Mouse (Mus musculus) embryonic facial prominence, embryonic 13.5 days (tissue): ENCODE measurements around the gene Flot1. TPM values are rescaled to one million over a fixed set of nuclear protein-coding genes. Genes with fewer than 3 reads are reported as not detected.

ENCODE experiments used
- ATAC-seq: fragments of 200-750 bp; cut with Nextera tagmentation; 2 replicates; pipeline ENCODE4 v1.8.0; 2017; ENCODE audit warnings: low read depth; ENCODE audit not compliant: insufficient number of reproducible peaks, insufficient read depth, low FRiP score, low TSS enrichment
- H3K27ac ChIP-seq: fragments of 300-500 bp; sonication (generic); 2 replicates; pipeline ENCODE4 v1.5.1; 2015; ENCODE audit warnings: moderate library complexity, mild to moderate bottlenecking, inconsistent platforms
- H3K27me3 ChIP-seq: fragments of 300-500 bp; sonication (generic); 2 replicates; pipeline ENCODE4 v1.6.1; 2015; ENCODE audit warnings: mild to moderate bottlenecking, inconsistent platforms
- H3K36me3 ChIP-seq: fragments of 300-500 bp; sonication (generic); 2 replicates; pipeline ENCODE4 v1.6.1; 2015; ENCODE audit warnings: mild to moderate bottlenecking, inconsistent platforms
- H3K4me1 ChIP-seq: fragments of 300-500 bp; sonication (generic); 2 replicates; pipeline ENCODE4 v1.6.1; 2015; ENCODE audit warnings: inconsistent platforms
- H3K4me2 ChIP-seq: fragments of 300-500 bp; sonication (generic); 2 replicates; pipeline ENCODE4 v1.6.1; 2015; ENCODE audit warnings: moderate library complexity, mild to moderate bottlenecking, inconsistent platforms
- H3K4me3 ChIP-seq: fragments of 300-500 bp; sonication (generic); 2 replicates; pipeline ENCODE4 v1.5.1; 2015; ENCODE audit warnings: mild to moderate bottlenecking, inconsistent platforms
- H3K9ac ChIP-seq: fragments of 300-500 bp; sonication (generic); 2 replicates; pipeline ENCODE4 v1.6.1; 2015; ENCODE audit warnings: mild to moderate bottlenecking, inconsistent platforms
- H3K9me3 ChIP-seq: fragments of 300-500 bp; sonication (generic); 2 replicates; pipeline ENCODE4 v1.6.1; 2016; ENCODE audit warnings: inconsistent platforms
- WGBS: fragments of 180-500 bp; shearing (Covaris S2); methylation state at CpG from one replicate; pipeline ENCODE4 v1.1.7; 2015; ENCODE audit warnings: mixed read lengths; 5-methylcytosine and 5-hydroxymethylcytosine counted together
- polyA plus RNA-seq: library from polyadenylated mRNA; unstranded; fragments of >200 nt; fragmentation: Nextera tagmentation; extraction: Ambion mirVana; gene quantifications from 2 replicates; pipeline ENCODE4 v1.2.1, GENCODE M21; 2015

Gene Flot1
- polyA plus RNA-seq, 1 experiment from 2014 or later, result 61.0 TPM

GRCm38 (mm10) chr17:35812736-35813135, 10.3 kb upstream of the Flot1 start:
- H3K27ac ChIP-seq, result peak overlapping the region; percentile 91
- no peaks in the 10 kb centered on the region for H3K27me3 ChIP-seq
- H3K4me2 ChIP-seq, result peak overlapping the region; percentile 29
- H3K4me1 ChIP-seq, result peaks cover 55% of the 10 kb centered on the region
- ATAC-seq, result peak; percentile 30
- no peaks in the 10 kb centered on the region for H3K36me3 ChIP-seq
- H3K9ac ChIP-seq, result peak overlapping the region; percentile 27
- no peak overlapping the region for H3K4me3 ChIP-seq
- H3K9me3 ChIP-seq, result no peaks in the 10 kb centered on the region
- WGBS, result 53% methylated on average over 6 of the region's 6 CpGs

- Histone ChIP-seq H3K4me3 (no peak overlapping the region), H3K4me1 (peaks cover 57% of the 10 kb centered on the region), H3K27ac (peak overlapping the region; percentile 91), H3K27me3 (no peaks in the 10 kb centered on the region), H3K36me3 (no peaks in the 10 kb centered on the region), H3K9ac (peak overlapping the region; percentile 27; the same call in 1 of the 2 replicates), H3K9me3 (no peaks in the 10 kb centered on the region), H3K4me2 (peak overlapping the region; percentile 29)
- peak; percentile 76 for ATAC-seq
- 26% methylated on average over 7 of the region's 7 CpGs for WGBS
Measured at GRCm38 (mm10) chr17:35813245-35813647, 9.8 kb upstream of the Flot1 start.

GRCm38 (mm10) chr17:35813653-35814052, 9.4 kb upstream of the Flot1 start:
- Histone ChIP-seq H3K27ac (peak overlapping the region; percentile 91), H3K9ac (no peak overlapping the region; the same call in 1 of the 2 replicates)

GRCm38 (mm10) chr17:35814678-35815077, 8.4 kb upstream of the Flot1 start:
- ATAC-seq, result no peak
- H3K9me3 ChIP-seq, result no peaks in the 10 kb centered on the region
- no peaks in the 10 kb centered on the region for H3K36me3 ChIP-seq
- no peak overlapping the region for H3K4me3 ChIP-seq
- H3K4me2 ChIP-seq, result no peak overlapping the region
- H3K4me1 ChIP-seq, result peaks cover 57% of the 10 kb centered on the region
- 45% methylated on average over 6 of the region's 6 CpGs for WGBS
- H3K9ac ChIP-seq, result no peak overlapping the region
- H3K27ac ChIP-seq, result peak overlapping the region; percentile 83
- no peaks in the 10 kb centered on the region for H3K27me3 ChIP-seq

More at GRCm38 (mm10) chr17:35813653-35814052, 9.4 kb upstream of the Flot1 start:
- H3K27me3 ChIP-seq, result no peaks in the 10 kb centered on the region
- peak overlapping the region; percentile 29 for H3K4me2 ChIP-seq
- H3K9me3 ChIP-seq, result no peaks in the 10 kb centered on the region
- WGBS, result 63% methylated on average over 7 of the region's 7 CpGs
- no peak for ATAC-seq
- H3K36me3 ChIP-seq, result no peaks in the 10 kb centered on the region
- peaks cover 57% of the 10 kb centered on the region for H3K4me1 ChIP-seq
- H3K4me3 ChIP-seq, result no peak overlapping the region

DNA sequence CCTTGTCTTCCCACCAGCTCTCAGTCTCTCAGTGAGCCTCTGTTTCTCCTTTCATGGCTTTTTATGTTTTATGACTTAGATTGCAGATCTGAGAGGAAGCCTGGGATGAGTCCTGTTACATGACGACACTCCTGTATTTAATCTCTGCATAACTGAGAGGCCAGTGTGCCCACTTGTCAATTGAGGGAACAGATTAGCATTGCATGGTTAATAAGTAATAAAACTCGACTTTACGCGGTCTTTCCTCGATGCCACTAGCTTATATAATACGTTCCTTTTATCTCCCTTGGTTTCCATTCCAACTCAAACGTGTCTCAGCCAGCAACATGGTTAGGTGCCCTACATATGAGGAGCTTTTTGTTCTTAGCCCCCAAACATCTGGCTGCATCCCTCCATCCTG, 7.2 kb upstream of the Flot1 start:
- Histone ChIP-seq H3K4me2 (no peak overlapping the region), H3K4me1 (peaks cover 62% of the 10 kb centered on the region), H3K27me3 (no peaks in the 10 kb centered on the region), H3K27ac (peak overlapping the region; percentile 48; the same call in 1 of the 2 replicates), H3K4me3 (no peak overlapping the region), H3K36me3 (no peaks in the 10 kb centered on the region), H3K9me3 (no peaks in the 10 kb centered on the region), H3K9ac (no peak overlapping the region)
- no peak for ATAC-seq
- WGBS, result 52% methylated on average over 7 of the region's 7 CpGs

GRCm38 (mm10) chr17:35816686-35817085, 6.3 kb upstream of the Flot1 start:
- peak overlapping the region; percentile 84; the same call in 1 of the 2 replicates for H3K27ac ChIP-seq
- ATAC-seq, result no peak
- peak overlapping the region; percentile 30; the same call in 1 of the 2 replicates for H3K4me2 ChIP-seq
- WGBS, result 19% methylated on average over 13 of the region's 14 CpGs
- H3K9me3 ChIP-seq, result no peaks in the 10 kb centered on the region
- H3K4me1 ChIP-seq, result peaks cover 65% of the 10 kb centered on the region
- no peak overlapping the region for H3K4me3 ChIP-seq
- no peaks in the 10 kb centered on the region for H3K36me3 ChIP-seq
- H3K9ac ChIP-seq, result no peak overlapping the region
- H3K27me3 ChIP-seq, result no peaks in the 10 kb centered on the region

DNA sequence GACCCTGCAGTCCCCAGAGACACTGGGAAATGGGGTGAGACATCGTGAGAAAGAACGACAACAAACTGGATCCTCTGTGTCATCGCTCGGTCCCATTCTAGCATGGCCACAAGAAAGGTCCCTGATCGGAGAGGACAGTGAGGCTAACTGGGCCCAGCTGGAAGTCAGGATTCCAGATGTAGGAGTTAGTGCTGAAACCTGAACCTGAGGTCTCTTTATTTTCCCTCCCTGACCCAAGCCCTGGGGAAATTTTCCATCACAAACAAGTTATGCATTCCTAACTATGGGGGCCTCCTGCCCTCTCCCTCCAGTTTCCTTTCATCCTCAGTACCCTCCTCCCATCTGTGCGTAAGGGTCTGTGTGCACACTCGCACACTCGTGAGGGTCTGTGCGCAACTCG, 5.8 kb upstream of the Flot1 start:
- Histone ChIP-seq H3K4me3 (0 out of 2 replicates have a peak overlapping the region, but pooled peaks have one; percentile 10), H3K36me3 (no peaks in the 10 kb centered on the region), H3K4me1 (peaks cover 65% of the 10 kb centered on the region), H3K27me3 (no peaks in the 10 kb centered on the region), H3K27ac (peak overlapping the region; percentile 84), H3K4me2 (peak overlapping the region; percentile 30; the same call in 1 of the 2 replicates), H3K9me3 (no peaks in the 10 kb centered on the region), H3K9ac (0 out of 2 replicates have a peak overlapping the region, but pooled peaks have one; percentile 7)
- 20% methylated on average over 10 of the region's 10 CpGs for WGBS
- 0 out of 2 replicates have a peak, but pooled peaks have one; percentile 15 for ATAC-seq

DNA sequence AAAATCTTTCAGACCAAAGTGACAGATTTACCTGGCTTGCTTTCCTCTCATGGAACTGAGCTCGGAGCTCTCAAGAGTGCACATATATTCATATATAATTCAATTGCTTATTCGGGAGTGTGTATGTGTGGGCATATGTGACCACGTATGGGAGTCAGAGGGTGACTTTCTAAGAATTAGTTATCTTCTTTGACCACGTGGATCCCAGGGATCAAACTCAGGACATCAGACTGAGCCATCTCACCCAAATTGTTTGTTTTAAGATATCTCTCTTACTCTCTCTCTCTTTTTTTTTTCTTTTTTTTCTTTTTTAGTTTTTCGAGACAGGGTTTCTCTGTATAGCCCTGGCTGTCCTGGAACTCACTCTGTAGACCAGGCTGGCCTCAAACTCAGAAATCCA, 2.9 kb upstream of the Flot1 start:
- H3K9me3 ChIP-seq, result no peaks in the 10 kb centered on the region
- no peak overlapping the region for H3K4me3 ChIP-seq
- no peaks in the 10 kb centered on the region for H3K27me3 ChIP-seq
- no peak overlapping the region for H3K9ac ChIP-seq
- H3K27ac ChIP-seq, result no peak overlapping the region
- WGBS, result 81% methylated on average over 5 of the region's 5 CpGs
- H3K36me3 ChIP-seq, result peaks cover 8% of the 10 kb centered on the region
- ATAC-seq, result no peak
- no peak overlapping the region for H3K4me2 ChIP-seq
- H3K4me1 ChIP-seq, result peaks cover 49% of the 10 kb centered on the region

DNA sequence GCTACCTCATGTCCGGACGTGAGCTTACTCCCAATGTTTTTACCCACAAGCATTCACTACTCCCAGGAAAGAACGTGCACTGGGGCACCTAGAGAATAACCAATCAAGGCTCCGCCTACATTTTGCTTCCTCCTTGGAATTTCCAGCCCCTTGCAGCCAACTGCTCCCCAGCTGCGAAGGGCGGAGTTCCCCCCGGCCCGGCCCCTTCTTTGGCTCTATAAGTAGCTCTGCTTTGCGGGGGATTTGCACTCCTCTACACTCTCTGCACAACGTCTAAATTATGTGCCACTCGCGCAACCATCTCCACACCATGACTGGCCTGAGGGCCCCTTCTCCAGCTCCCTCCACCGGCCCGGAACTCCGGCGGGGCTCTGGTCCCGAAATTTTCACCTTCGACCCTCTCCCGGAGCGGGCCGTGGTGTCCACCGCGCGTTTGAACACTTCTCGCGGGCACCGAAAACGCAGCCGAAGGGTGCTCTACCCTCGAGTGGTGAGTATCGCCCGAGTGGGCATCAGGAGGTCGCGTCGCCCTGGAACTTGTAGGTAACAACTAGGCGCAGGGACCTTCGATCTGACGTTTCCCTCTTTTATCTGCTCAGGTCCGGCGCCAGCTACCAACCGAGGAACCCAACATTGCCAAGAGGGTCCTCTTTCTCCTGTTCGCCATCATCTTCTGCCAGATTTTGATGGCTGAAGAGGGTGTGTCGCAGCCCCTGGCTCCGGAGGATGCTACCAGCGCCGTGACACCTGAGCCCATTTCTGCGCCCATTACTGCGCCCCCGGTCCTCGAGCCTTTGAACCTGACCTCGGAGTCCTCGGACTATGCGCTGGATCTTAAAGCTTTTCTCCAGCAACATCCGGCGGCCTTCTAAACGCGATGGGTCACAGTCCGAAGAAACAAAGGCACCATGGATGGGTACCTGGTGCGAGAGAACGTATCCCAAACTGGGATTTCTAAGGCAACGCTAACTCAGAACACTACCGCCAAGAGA, 1.3 kb upstream of the Flot1 start, which contains the start of gene Ier3:
Gene Ier3, plus strand, starts transcription at position 246 of the 992 bp plus-strand sequence.
- peak within 1 kb of the TSS; percentile 94 for H3K4me2 ChIP-seq
- WGBS, result under 1% methylated on average over 62 of the region's 62 CpGs
- H3K27ac ChIP-seq, result peak within 1 kb of the TSS; percentile 79
- H3K36me3 ChIP-seq, result peaks cover 24% of the 10 kb centered on the region
- peak within 1 kb of the TSS; percentile 80 for H3K9ac ChIP-seq
- H3K9me3 ChIP-seq, result no peaks in the 10 kb centered on the region
- H3K27me3 ChIP-seq, result no peaks in the 10 kb centered on the region
- ATAC-seq, result peak; percentile 43
- peaks cover 34% of the 10 kb centered on the region for H3K4me1 ChIP-seq
- peak within 1 kb of the TSS; percentile 67 for H3K4me3 ChIP-seq

DNA sequence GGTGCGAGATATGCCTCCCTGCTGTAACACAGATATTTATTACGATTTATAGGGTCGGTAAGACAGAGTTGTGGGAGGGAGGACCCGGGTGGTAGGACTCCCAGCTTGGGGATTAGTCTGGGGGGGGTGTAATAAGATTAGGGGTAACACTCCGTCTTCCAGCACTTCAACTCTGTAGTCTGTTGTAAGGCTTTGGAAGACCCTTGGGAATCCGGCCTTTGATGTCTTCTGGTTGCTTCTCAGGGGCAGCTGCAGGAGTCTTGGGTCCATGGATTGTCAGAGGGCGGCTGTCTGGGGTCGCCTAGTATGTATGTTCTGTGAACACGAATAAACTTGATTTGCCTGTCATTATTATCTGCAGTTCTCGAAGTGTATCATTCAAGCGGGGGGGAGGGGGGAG, 466 bp upstream of the Flot1 start:
- 0 out of 2 replicates have a peak, but pooled peaks have one; percentile 1 for ATAC-seq
- Histone ChIP-seq H3K27me3 (no peaks in the 10 kb centered on the region), H3K27ac (peak overlapping the region; percentile 44; the same call in 1 of the 2 replicates), H3K9me3 (no peaks in the 10 kb centered on the region), H3K4me1 (peaks cover 26% of the 10 kb centered on the region), H3K4me3 (peak overlapping the region; percentile 67), H3K36me3 (peaks cover 33% of the 10 kb centered on the region), H3K4me2 (peak overlapping the region; percentile 94), H3K9ac (peak overlapping the region; percentile 80)
- 3% methylated on average over 11 of the region's 11 CpGs for WGBS

DNA sequence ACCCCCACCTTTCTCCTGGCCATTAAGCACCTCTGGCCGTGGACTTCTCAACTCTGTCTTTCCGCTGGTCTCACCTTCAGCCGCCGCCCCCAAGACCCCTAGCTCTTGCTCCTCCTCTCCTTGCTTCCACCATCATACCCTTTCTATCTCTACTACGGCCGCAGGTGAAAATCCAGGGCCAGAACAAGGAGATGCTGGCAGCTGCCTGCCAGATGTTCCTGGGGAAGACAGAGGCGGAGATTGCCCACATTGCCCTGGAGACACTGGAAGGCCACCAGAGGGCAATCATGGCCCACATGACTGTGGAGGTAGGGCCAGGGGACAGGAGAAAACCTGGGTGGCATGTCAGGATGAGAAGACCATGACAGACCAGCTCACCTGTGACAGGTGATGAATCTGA, 1.4 kb downstream of the Flot1 start:
- H3K27ac ChIP-seq, result no peak overlapping the region
- WGBS, result 43% methylated on average over 7 of the region's 7 CpGs
- H3K9me3 ChIP-seq, result no peaks in the 10 kb centered on the region
- peak overlapping the region; percentile 67 for H3K4me3 ChIP-seq
- 0 out of 2 replicates have a peak overlapping the region, but pooled peaks have one; percentile 11 for H3K9ac ChIP-seq
- H3K4me1 ChIP-seq, result peaks cover 22% of the 10 kb centered on the region
- no peaks in the 10 kb centered on the region for H3K27me3 ChIP-seq
- peak overlapping the region; percentile 94 for H3K4me2 ChIP-seq
- peaks cover 49% of the 10 kb centered on the region for H3K36me3 ChIP-seq
- ATAC-seq, result no peak
